Mouse (Mus musculus) kidney, adult 8-10 months (tissue): ENCODE measurements around the gene 4932438H23Rik.

Experiments used
- DNase-seq, 2 experiments: peaks; one replicate each; pipeline ENCODE4 v3.0.0; 2022

Gene 4932438H23Rik

GRCm38 (mm10) chr16:91056043-91056821 is 38.7 kb downstream of the 4932438H23Rik start:
- DNase-seq = peak; percentile 27 to 47

- DNase-seq = peak; percentile 42 to 54
These were observed 39.8 kb downstream of the 4932438H23Rik start for GRCm38 (mm10) chr16:91055150-91055549.

GRCm38 (mm10) chr16:91053599-91053998 is 41.3 kb downstream of the 4932438H23Rik start:
- no peak for DNase-seq

GRCm38 (mm10) chr16:91045511-91045910 is 49.4 kb downstream of the 4932438H23Rik start:
- DNase-seq = peak in 1 of 2 experiments; percentile 37

- DNase-seq = peak; percentile 97 to 98
These were observed 50.4 kb downstream of the 4932438H23Rik start, which contains the start of gene Paxbp1 for GRCm38 (mm10) chr16:91044270-91045182. Gene Paxbp1 (minus strand): TSS chr16:91044543.

- DNase-seq = peak; percentile 38 to 46
These were observed 51.3 kb downstream of the 4932438H23Rik start for GRCm38 (mm10) chr16:91043461-91044248.

- no peak for DNase-seq
These were observed 52.3 kb downstream of the 4932438H23Rik start for GRCm38 (mm10) chr16:91042640-91043039.

- no peak for DNase-seq
These were observed 59.1 kb downstream of the 4932438H23Rik start for GRCm38 (mm10) chr16:91035866-91036265.

- DNase-seq = no peak
These were observed 64.2 kb downstream of the 4932438H23Rik start for GRCm38 (mm10) chr16:91030751-91031150.

GRCm38 (mm10) chr16:91029901-91030300 is 65.0 kb downstream of the 4932438H23Rik start:
- DNase-seq = no peak

GRCm38 (mm10) chr16:91029161-91029743 is 65.7 kb downstream of the 4932438H23Rik start:
- DNase-seq = no peak

- DNase-seq = no peak
These were observed 68.6 kb downstream of the 4932438H23Rik start for GRCm38 (mm10) chr16:91026290-91026689.

- no peak for DNase-seq
These were observed 71.5 kb downstream of the 4932438H23Rik start for GRCm38 (mm10) chr16:91023384-91023783.

- DNase-seq = no peak
These were observed 74.0 kb downstream of the 4932438H23Rik start for GRCm38 (mm10) chr16:91020842-91021483.

GRCm38 (mm10) chr16:91019476-91019875 is 75.4 kb downstream of the 4932438H23Rik start:
- no peak for DNase-seq

- DNase-seq = no peak
These were observed 79.2 kb downstream of the 4932438H23Rik start for GRCm38 (mm10) chr16:91015761-91016160.

- DNase-seq = no peak
These were observed 83.1 kb downstream of the 4932438H23Rik start for GRCm38 (mm10) chr16:91011847-91012246.

- peak; percentile 87 to 94 for DNase-seq
These were observed 83.8 kb downstream of the 4932438H23Rik start, which contains the start of gene Synj1 for GRCm38 (mm10) chr16:91011021-91011683. Gene Synj1 (minus strand): TSS chr16:91011308.

GRCm38 (mm10) chr16:91010581-91011020 is 84.3 kb downstream of the 4932438H23Rik start:
- DNase-seq = no peak

- DNase-seq = peak in 1 of 2 experiments; percentile 19
These were observed 84.9 kb downstream of the 4932438H23Rik start for GRCm38 (mm10) chr16:91009942-91010529.
